Mouse (Mus musculus) forebrain, embryonic 10.5 days (tissue): ENCODE results near the gene Selenos. TPM values are rescaled to one million over a fixed set of nuclear protein-coding genes. Genes with fewer than 3 reads are reported as not detected.
A peak's percentile ranks its signal among the peaks of the same experiment; 100 is the strongest.

Source experiments
- DNase-seq: peaks from one replicate; pipeline ENCODE4 v3.0.0-alpha.2; 2017; ENCODE audit warnings: low spot score; ENCODE audit errors: extremely low spot score
- H3K27ac ChIP-seq: fragments of 300-500 bp; sonication (generic); 2 replicates; pipeline ENCODE4 v1.5.1; 2016; ENCODE audit warnings: mild to moderate bottlenecking
- H3K27me3 ChIP-seq: fragments of 300-500 bp; sonication (generic); 2 replicates; pipeline ENCODE4 v1.6.1; 2016; ENCODE audit warnings: mild to moderate bottlenecking; ENCODE audit not compliant: poor library complexity, severe bottlenecking
- H3K36me3 ChIP-seq: fragments of 300-500 bp; sonication (generic); replicated peaks from 2 replicates; pipeline ENCODE4 v1.6.1; 2016; ENCODE audit warnings: mild to moderate bottlenecking, moderate library complexity
- H3K4me1 ChIP-seq: fragments of 300-500 bp; sonication (generic); 2 replicates; pipeline ENCODE4 v1.6.1; 2016
- H3K4me3 ChIP-seq: fragments of 300-500 bp; sonication (generic); 2 replicates; pipeline ENCODE4 v1.5.1; 2016; ENCODE audit warnings: mild to moderate bottlenecking, moderate library complexity
- H3K9me3 ChIP-seq: fragments of 300-500 bp; sonication (generic); 2 replicates; pipeline ENCODE4 v1.6.1; 2016; ENCODE audit warnings: mild to moderate bottlenecking, moderate library complexity
- WGBS: fragments of 180-500 bp; shearing (Covaris S2); methylation state at CpG from one replicate; pipeline ENCODE4 v1.1.7; 2016; 5-methylcytosine and 5-hydroxymethylcytosine counted together
- polyA plus RNA-seq: library from polyadenylated mRNA; unstranded; fragments of >200 nt; fragmentation: Nextera tagmentation; extraction: Ambion mirVana; gene quantifications from 2 replicates; pipeline ENCODE4 v1.2.1, GENCODE M21; 2016

Selenos gene
- polyA plus RNA-seq, 1 experiment from 2014 or later: 81.4 TPM

DNA sequence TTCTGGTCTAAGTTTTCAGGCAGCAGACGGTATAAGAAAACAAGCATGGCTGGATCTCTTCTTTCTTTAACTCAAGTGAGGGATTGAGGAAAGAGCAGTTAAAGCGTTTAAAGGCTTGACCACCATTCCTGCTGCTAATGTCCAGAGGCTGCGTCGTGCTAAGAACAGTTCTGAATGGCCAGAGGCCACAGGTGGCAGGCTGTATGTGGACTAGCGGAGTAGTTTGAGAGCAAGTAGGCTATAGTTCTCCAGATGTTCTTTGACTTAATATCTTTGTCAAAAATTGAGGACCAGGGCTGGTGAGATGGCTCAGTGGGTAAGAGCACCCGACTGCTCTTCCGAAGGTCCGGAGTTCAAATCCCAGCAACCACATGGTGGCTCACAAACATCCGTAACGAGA, 31.8 kb downstream of the Selenos start:
- Histone ChIP-seq H3K27me3 (peaks cover 14% of the 10 kb centered on the region), H3K9me3 (no peaks in the 10 kb centered on the region), H3K4me1 (peaks cover 61% of the 10 kb centered on the region), H3K36me3 (peaks cover 13% of the 10 kb centered on the region), H3K27ac (peak overlapping the region; percentile 97), H3K4me3 (peak overlapping the region; percentile 96)
- no peak for DNase-seq
- 65% methylated on average over 10 of the region's 10 CpGs for WGBS

DNA sequence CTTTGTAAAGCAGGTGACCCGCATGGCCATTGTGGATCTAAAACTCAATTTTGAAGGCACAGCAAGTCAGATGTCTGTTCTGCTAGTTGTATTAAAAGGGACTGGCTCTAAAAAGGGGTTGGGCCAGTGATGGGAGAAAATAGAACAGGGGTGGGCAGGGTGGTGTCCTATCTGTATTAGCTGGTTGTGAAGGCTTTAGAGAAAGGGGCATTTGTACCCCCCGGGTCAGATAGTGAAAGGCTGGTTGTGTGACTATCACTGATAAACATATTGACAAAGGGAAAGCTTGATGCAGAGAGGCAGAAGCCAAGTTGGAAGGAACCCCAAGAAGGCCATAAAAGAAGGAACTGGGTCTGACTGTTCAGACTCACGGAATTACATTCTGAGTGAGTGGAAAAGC, 34.1 kb downstream of the Selenos start:
- no peak overlapping the region for H3K4me3 ChIP-seq
- WGBS: 87% methylated on average over 3 of the region's 3 CpGs
- H3K9me3 ChIP-seq: no peaks in the 10 kb centered on the region
- DNase-seq: no peak
- H3K27me3 ChIP-seq: no peaks in the 10 kb centered on the region
- peaks cover 70% of the 10 kb centered on the region for H3K4me1 ChIP-seq
- no peak overlapping the region for H3K27ac ChIP-seq
- H3K36me3 ChIP-seq: peaks cover 22% of the 10 kb centered on the region

GRCm38 (mm10) chr7:66115821-66116343, 36.4 kb downstream of the Selenos start:
- Histone ChIP-seq H3K27me3 (no peaks in the 10 kb centered on the region), H3K4me3 (no peak overlapping the region), H3K9me3 (no peaks in the 10 kb centered on the region), H3K4me1 (peaks cover 78% of the 10 kb centered on the region), H3K36me3 (peaks cover 23% of the 10 kb centered on the region), H3K27ac (no peak overlapping the region)
- no peak for DNase-seq
- 91% methylated on average over 11 of the region's 11 CpGs for WGBS

- Histone ChIP-seq H3K27me3 (no peaks in the 10 kb centered on the region), H3K27ac (no peak overlapping the region), H3K4me1 (peaks cover 77% of the 10 kb centered on the region), H3K9me3 (no peaks in the 10 kb centered on the region), H3K36me3 (peaks cover 23% of the 10 kb centered on the region), H3K4me3 (no peak overlapping the region)
- no peak for DNase-seq
- 89% methylated on average over 8 of the region's 8 CpGs for WGBS
Measured at GRCm38 (mm10) chr7:66116906-66117482, 37.5 kb downstream of the Selenos start.

- no peak for DNase-seq
- H3K9me3 ChIP-seq: no peaks in the 10 kb centered on the region
- no peaks in the 10 kb centered on the region for H3K27me3 ChIP-seq
- peaks cover 19% of the 10 kb centered on the region for H3K36me3 ChIP-seq
- WGBS: 90% methylated on average over 3 of the region's 3 CpGs
- no peak overlapping the region for H3K27ac ChIP-seq
- H3K4me3 ChIP-seq: no peak overlapping the region
- H3K4me1 ChIP-seq: peaks cover 69% of the 10 kb centered on the region
Measured at GRCm38 (mm10) chr7:66118046-66118445, 38.6 kb downstream of the Selenos start.

GRCm38 (mm10) chr7:66118796-66119195, 39.3 kb downstream of the Selenos start:
- 87% methylated on average over 7 of the region's 7 CpGs for WGBS

GRCm38 (mm10) chr7:66120139-66120538, 40.7 kb downstream of the Selenos start:
- Histone ChIP-seq H3K4me1 (peaks cover 57% of the 10 kb centered on the region), H3K4me3 (no peak overlapping the region), H3K27ac (no peak overlapping the region), H3K36me3 (peaks cover 20% of the 10 kb centered on the region), H3K27me3 (peaks cover under 1% of the 10 kb centered on the region; the same call in 1 of the 2 replicates), H3K9me3 (no peaks in the 10 kb centered on the region)
- DNase-seq: no peak
- 96% methylated on average over 1 of the region's 1 CpGs for WGBS

More at GRCm38 (mm10) chr7:66118796-66119195, 39.3 kb downstream of the Selenos start:
- Histone ChIP-seq H3K27ac (no peak overlapping the region), H3K4me1 (peaks cover 62% of the 10 kb centered on the region), H3K4me3 (no peak overlapping the region), H3K36me3 (peaks cover 19% of the 10 kb centered on the region), H3K9me3 (no peaks in the 10 kb centered on the region), H3K27me3 (no peaks in the 10 kb centered on the region)
- no peak for DNase-seq

- Histone ChIP-seq H3K36me3 (peaks cover 27% of the 10 kb centered on the region), H3K4me3 (no peak overlapping the region)
- WGBS: 83% methylated on average over 7 of the region's 7 CpGs
Measured at GRCm38 (mm10) chr7:66120702-66121396, 41.4 kb downstream of the Selenos start.

GRCm38 (mm10) chr7:66124551-66124968, 45.1 kb downstream of the Selenos start:
- H3K27ac ChIP-seq: no peak overlapping the region
- 81% methylated on average over 11 of the region's 11 CpGs for WGBS
- no peaks in the 10 kb centered on the region for H3K9me3 ChIP-seq
- H3K4me1 ChIP-seq: peaks cover 55% of the 10 kb centered on the region
- H3K27me3 ChIP-seq: peaks cover 18% of the 10 kb centered on the region
- H3K4me3 ChIP-seq: no peak overlapping the region
- peaks cover 42% of the 10 kb centered on the region for H3K36me3 ChIP-seq
- no peak for DNase-seq

More at GRCm38 (mm10) chr7:66120702-66121396, 41.4 kb downstream of the Selenos start:
- H3K27me3 ChIP-seq: peaks cover 8% of the 10 kb centered on the region
- H3K9me3 ChIP-seq: no peaks in the 10 kb centered on the region
- no peak for DNase-seq
- H3K4me1 ChIP-seq: peaks cover 50% of the 10 kb centered on the region
- H3K27ac ChIP-seq: no peak overlapping the region

DNA sequence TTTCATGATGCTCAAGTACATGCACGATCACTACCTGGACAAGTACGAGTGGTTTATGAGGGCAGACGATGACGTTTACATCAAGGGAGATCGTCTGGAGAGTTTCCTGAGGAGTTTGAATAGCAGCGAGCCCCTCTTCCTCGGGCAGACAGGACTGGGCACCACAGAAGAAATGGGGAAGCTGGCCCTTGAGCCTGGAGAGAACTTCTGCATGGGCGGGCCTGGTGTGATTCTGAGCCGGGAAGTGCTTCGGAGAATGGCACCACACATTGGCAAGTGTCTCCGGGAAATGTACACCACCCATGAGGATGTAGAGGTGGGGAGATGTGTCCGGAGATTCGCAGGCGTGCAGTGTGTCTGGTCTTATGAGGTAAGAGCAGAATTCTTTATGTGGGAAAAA, 45.9 kb downstream of the Selenos start:
- no peak overlapping the region for H3K4me3 ChIP-seq
- H3K4me1 ChIP-seq: peaks cover 47% of the 10 kb centered on the region

GRCm38 (mm10) chr7:66127951-66128645, 48.6 kb downstream of the Selenos start:
- DNase-seq: no peak
- 32% methylated on average over 4 of the region's 4 CpGs for WGBS

More for the DNA sequence above, 45.9 kb downstream of the Selenos start:
- DNase-seq: no peak
- Histone ChIP-seq H3K36me3 (peaks cover 48% of the 10 kb centered on the region), H3K27me3 (peaks cover 19% of the 10 kb centered on the region), H3K27ac (no peak overlapping the region), H3K9me3 (no peaks in the 10 kb centered on the region)
- 95% methylated on average over 14 of the region's 14 CpGs for WGBS

GRCm38 (mm10) chr7:66128857-66129256, 49.4 kb downstream of the Selenos start:
- Histone ChIP-seq H3K27me3 (peaks cover 22% of the 10 kb centered on the region), H3K36me3 (peaks cover 72% of the 10 kb centered on the region), H3K9me3 (no peaks in the 10 kb centered on the region), H3K27ac (peak overlapping the region; percentile 53), H3K4me1 (peaks cover 32% of the 10 kb centered on the region), H3K4me3 (no peak overlapping the region)
- WGBS: 42% methylated on average over 3 of the region's 3 CpGs
- DNase-seq: no peak

More at GRCm38 (mm10) chr7:66127951-66128645, 48.6 kb downstream of the Selenos start:
- Histone ChIP-seq H3K27ac (no peak overlapping the region), H3K36me3 (peaks cover 72% of the 10 kb centered on the region), H3K27me3 (peaks cover 22% of the 10 kb centered on the region), H3K4me1 (peaks cover 32% of the 10 kb centered on the region), H3K9me3 (no peaks in the 10 kb centered on the region), H3K4me3 (no peak overlapping the region)
